Mouse (Mus musculus) hindbrain, embryonic 12.5 days (tissue): Measurements from ENCODE around the gene Thra. TPM values are rescaled to one million over a fixed set of nuclear protein-coding genes. Genes with fewer than 3 reads are reported as not detected.

Experiments used
- ATAC-seq: fragments of 200-750 bp; cut with Nextera tagmentation; 2 replicates; pipeline ENCODE4 v1.8.0; 2017; ENCODE audit warnings: moderate TSS enrichment; ENCODE audit not compliant: low FRiP score
- H3K27ac ChIP-seq: fragments of 300-500 bp; sonication (generic); 2 replicates; pipeline ENCODE4 v1.5.1; 2016; ENCODE audit warnings: mild to moderate bottlenecking
- H3K27me3 ChIP-seq: fragments of 300-500 bp; sonication (generic); 2 replicates; pipeline ENCODE4 v1.6.1; 2016; ENCODE audit warnings: mild to moderate bottlenecking
- H3K36me3 ChIP-seq: fragments of 300-500 bp; sonication (generic); 2 replicates; pipeline ENCODE4 v1.6.1; 2016; ENCODE audit warnings: mild to moderate bottlenecking
- H3K4me1 ChIP-seq: fragments of 300-500 bp; sonication (generic); 2 replicates; pipeline ENCODE4 v1.6.1; 2016
- H3K4me2 ChIP-seq: fragments of 300-500 bp; sonication (generic); replicated peaks from 2 replicates; pipeline ENCODE4 v1.6.1; 2016; ENCODE audit warnings: mild to moderate bottlenecking
- H3K4me3 ChIP-seq: fragments of 300-500 bp; sonication (generic); 2 replicates; pipeline ENCODE4 v1.5.1; 2016; ENCODE audit warnings: mild to moderate bottlenecking
- H3K9ac ChIP-seq: fragments of 300-500 bp; sonication (generic); 2 replicates; pipeline ENCODE4 v1.6.1; 2016; ENCODE audit warnings: mild to moderate bottlenecking, moderate library complexity
- H3K9me3 ChIP-seq: fragments of 300-500 bp; sonication (generic); replicated peaks from 2 replicates; pipeline ENCODE4 v1.6.1; 2016; ENCODE audit warnings: mild to moderate bottlenecking
- WGBS: fragments of 180-500 bp; shearing (Covaris S2); methylation state at CpG from one replicate; pipeline ENCODE4 v1.1.7; 2016; 5-methylcytosine and 5-hydroxymethylcytosine counted together
- polyA plus RNA-seq: library from polyadenylated mRNA; unstranded; fragments of >200 nt; fragmentation: Nextera tagmentation; extraction: Ambion mirVana; gene quantifications from 2 replicates; pipeline ENCODE4 v1.2.1, GENCODE M21; 2016

Thra gene
- polyA plus RNA-seq, 1 experiment from 2014 or later = 68.4 TPM

DNA sequence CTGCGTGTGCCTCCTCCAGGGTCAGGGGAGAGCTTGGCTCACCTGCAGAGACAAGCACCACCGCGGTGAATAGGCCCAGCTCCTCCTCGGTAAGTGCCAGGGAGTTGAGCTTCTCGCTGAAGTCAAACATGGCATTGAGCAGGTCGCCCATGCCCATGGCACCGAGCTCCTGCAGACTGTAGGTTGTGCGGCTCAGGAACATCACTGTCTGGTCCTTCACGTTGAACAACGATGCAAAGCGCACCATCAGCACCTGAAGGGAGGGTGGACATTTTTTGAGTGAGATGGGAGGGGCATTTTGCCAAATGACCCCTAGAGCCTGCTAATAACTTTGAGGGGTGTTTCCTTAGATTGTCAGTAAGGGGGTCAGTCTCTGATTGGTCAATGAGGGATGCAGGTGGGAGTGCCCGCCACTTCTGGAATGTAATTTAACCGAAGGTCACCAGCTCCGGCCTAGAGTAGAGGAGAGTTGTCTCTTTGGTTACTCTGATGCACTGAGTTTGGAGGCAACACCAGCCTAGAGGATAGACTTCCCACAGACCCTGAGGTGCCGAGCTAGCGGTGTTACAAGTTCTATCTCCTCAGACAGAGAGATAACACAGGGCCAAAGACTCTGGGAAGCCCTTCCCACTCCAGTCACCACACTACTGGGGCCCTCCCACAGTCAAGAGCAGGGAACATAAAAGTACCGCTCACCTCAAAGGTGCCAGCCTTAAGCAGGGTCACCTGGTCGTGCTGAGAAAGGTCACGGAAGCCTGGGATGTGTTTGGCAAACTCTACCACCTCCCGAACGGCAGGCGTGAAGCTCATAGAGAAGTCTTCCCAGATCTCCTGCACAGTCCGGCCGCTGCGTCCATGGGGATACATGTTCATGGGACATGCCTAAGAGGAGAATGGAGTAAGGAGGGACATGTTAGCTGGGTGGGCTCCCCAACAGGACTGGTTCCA, 28.8 kb downstream of the Thra start:
- Histone ChIP-seq H3K4me2 (peak overlapping the region; percentile 42; the same call in 1 of the 2 replicates), H3K4me1 (peaks cover 58% of the 10 kb centered on the region), H3K36me3 (peaks cover 38% of the 10 kb centered on the region)

DNA sequence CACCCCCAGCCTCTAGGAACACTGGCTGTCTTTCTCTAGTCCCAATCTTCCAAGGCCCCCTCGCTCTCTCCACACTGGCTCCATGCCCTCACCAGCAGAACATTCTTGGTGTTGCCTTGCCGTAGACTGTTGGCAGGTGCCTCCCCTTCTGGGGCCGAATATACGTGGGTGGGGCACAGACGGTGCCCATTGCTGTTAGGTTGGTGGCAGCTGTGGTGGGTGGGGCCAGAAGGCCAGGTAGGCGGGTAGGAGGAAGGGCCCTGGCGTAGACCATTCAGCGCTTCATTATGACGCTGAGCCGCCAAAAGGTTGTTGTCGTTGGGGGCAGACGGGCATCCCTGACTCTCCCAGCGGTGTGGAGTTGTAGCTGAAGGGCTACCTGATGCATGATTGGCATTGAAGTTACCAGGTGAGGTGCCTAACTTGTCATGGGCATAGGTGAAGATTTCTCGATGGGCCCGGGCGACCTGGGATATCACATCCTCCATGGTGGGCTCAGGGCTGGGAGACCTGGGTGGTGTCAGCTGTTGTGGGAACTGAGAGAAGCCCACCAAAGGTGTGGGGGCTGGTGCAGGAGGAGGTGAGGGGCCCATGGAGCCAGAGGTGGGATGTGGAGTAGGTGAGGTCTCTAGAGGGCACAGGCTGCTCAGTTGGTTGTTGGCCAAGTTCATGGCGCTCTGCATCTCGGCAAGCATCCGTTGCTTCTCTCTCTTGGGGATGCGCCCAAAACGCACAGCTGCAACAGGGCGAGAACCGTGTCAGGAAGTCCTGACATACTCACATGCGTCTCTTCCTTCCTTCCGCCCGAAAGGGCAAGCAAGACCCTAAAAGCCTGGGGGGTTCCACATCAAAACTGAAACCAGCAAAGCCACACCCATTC, 29.9 kb downstream of the Thra start:
- Histone ChIP-seq H3K36me3 (peaks cover 29% of the 10 kb centered on the region), H3K4me1 (peaks cover 60% of the 10 kb centered on the region), H3K4me3 (no peak overlapping the region), H3K4me2 (no peak overlapping the region), H3K27me3 (no peaks in the 10 kb centered on the region), H3K9ac (no peak overlapping the region), H3K9me3 (no peaks in the 10 kb centered on the region), H3K27ac (no peak overlapping the region)
- 93% methylated on average over 26 of the region's 26 CpGs for WGBS
- no peak for ATAC-seq

More for the DNA sequence above, 28.8 kb downstream of the Thra start:
- Histone ChIP-seq H3K27ac (peak overlapping the region; percentile 86), H3K4me3 (no peak overlapping the region), H3K27me3 (no peaks in the 10 kb centered on the region), H3K9ac (no peak overlapping the region), H3K9me3 (no peaks in the 10 kb centered on the region)
- no peak for ATAC-seq
- 93% methylated on average over 25 of the region's 25 CpGs for WGBS

DNA sequence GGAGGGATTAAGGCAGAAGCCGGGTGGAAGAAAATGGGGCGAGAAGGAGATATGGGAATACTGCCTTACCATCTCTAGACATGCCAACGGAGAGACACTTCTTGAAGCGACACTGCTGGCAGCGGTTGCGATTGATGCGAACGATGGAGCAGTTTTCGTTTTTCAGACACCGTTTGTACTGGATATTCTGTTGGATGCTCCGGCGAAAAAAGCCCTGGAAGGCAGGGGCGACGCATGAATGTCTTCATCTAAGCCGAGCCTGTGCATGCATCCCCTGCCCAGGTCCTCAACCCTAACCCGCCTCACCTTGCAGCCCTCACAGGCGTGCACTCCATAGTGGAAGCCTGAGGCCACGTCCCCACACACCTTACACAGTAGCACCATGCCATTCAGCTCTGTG, 30.7 kb downstream of the Thra start:
- 96% methylated on average over 18 of the region's 18 CpGs for WGBS
- Histone ChIP-seq H3K9ac (no peak overlapping the region), H3K4me3 (no peak overlapping the region), H3K27me3 (no peaks in the 10 kb centered on the region), H3K9me3 (no peaks in the 10 kb centered on the region), H3K27ac (no peak overlapping the region), H3K4me1 (peaks cover 60% of the 10 kb centered on the region), H3K4me2 (no peak overlapping the region), H3K36me3 (peaks cover 25% of the 10 kb centered on the region)
- ATAC-seq = no peak

DNA sequence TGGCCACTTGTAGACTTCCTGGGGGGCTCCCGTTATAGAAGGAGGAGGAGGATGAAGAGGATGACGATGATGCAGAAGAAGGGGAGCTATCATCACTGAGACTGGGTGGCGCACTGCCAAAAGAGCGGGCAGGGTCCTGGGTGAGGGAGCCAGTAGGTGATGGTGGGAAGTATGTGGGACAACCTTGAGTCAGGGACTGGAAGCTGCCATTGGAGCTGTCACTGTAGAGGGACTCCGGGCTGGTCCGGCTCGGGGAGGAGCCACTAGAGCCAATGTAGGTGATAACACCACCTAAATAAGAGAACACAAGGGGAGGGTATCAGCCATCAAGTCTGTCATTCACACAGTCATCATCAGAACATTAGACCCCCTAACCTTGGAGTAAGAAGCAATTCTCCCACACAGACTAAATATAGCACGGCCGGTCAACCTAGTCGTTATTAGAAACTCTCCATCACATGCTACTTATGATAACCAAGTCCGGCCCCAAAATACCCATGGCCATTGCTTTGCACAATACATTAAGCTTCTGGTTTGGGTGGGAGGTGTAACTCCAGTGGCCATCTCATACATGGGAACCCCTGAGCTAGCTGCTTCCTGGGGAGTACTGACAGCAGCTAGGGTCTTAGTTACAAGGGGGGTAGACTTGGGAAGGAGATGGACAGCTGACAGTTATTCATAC, 31.5 kb downstream of the Thra start:
- 95% methylated on average over 11 of the region's 11 CpGs for WGBS
- Histone ChIP-seq H3K27ac (no peak overlapping the region), H3K4me3 (no peak overlapping the region), H3K27me3 (no peaks in the 10 kb centered on the region), H3K9me3 (no peaks in the 10 kb centered on the region), H3K4me2 (no peak overlapping the region), H3K36me3 (peaks cover 25% of the 10 kb centered on the region), H3K9ac (no peak overlapping the region), H3K4me1 (peaks cover 59% of the 10 kb centered on the region)
- no peak for ATAC-seq

DNA sequence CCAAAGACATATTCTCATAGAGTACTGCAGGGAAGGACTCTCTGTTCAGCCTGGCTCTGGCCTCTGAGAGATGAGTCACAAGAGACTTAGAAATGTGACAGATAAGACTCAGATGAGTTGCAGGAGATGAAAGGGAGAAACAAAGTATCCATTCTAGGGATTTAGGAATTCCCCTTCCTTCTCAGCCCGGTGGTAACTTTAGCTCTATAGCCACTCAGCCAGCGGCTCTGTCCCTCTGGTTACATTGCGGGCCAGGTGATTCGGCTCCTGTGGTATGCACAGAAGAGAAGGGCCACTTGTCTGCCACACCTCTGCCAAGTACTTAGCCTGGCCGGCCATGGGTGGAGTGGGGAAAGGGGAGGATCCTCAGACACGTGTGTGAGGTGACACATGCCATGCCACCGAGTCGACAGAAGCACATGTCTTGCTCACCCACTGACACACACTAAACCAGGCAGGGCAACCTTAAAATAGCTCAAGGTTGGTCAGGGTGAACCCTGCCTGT, 32.3 kb downstream of the Thra start:
- Histone ChIP-seq H3K36me3 (peaks cover 25% of the 10 kb centered on the region), H3K9ac (no peak overlapping the region), H3K4me2 (no peak overlapping the region), H3K4me1 (peaks cover 55% of the 10 kb centered on the region), H3K9me3 (no peaks in the 10 kb centered on the region), H3K4me3 (no peak overlapping the region), H3K27me3 (no peaks in the 10 kb centered on the region), H3K27ac (no peak overlapping the region)
- ATAC-seq = no peak
- 86% methylated on average over 8 of the region's 8 CpGs for whole genome bisulfite sequencing

DNA sequence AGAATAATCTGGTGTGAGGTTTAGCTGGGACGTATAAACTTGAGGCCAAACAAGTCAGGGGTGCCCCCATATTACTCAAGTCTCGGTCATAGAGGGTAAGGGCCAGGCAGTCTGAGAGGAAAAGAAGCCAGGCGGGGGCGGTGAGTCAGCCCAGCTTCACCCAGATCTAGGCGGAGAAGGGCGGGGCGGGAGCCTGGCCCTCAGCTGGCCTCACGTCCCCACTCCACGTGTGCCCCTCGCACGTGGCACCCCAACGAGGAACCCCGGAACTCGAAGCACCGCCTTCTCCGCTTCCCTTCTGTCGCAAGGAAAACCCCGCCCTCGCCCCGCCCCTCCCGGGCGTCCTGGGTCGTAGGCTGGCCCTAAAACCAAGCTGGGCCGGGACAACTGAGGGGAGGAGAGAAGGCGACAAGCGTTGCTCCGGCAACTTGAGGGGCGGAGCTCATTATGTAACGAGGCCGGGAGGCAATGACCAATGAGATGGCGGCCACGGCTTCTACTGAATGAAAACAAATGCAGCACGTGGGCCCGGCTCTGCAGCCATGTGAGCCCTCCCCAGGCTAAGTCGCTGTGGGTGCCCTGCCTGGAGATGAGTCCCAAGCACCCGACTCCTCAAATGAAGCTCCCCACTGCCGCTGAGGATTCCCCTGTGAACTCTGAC, 33.3 kb downstream of the Thra start:
- WGBS = under 1% methylated on average over 37 of the region's 37 CpGs
- H3K27ac ChIP-seq = no peak overlapping the region
- peak; percentile 77 for ATAC-seq
- peaks cover 19% of the 10 kb centered on the region for H3K36me3 ChIP-seq
- H3K4me2 ChIP-seq = peak overlapping the region; percentile 62
- H3K27me3 ChIP-seq = no peaks in the 10 kb centered on the region
- peak overlapping the region; percentile 34 for H3K4me3 ChIP-seq
- H3K9me3 ChIP-seq = no peaks in the 10 kb centered on the region
- H3K4me1 ChIP-seq = peaks cover 45% of the 10 kb centered on the region
- H3K9ac ChIP-seq = 0 out of 2 replicates have a peak overlapping the region, but pooled peaks have one; percentile 14

DNA sequence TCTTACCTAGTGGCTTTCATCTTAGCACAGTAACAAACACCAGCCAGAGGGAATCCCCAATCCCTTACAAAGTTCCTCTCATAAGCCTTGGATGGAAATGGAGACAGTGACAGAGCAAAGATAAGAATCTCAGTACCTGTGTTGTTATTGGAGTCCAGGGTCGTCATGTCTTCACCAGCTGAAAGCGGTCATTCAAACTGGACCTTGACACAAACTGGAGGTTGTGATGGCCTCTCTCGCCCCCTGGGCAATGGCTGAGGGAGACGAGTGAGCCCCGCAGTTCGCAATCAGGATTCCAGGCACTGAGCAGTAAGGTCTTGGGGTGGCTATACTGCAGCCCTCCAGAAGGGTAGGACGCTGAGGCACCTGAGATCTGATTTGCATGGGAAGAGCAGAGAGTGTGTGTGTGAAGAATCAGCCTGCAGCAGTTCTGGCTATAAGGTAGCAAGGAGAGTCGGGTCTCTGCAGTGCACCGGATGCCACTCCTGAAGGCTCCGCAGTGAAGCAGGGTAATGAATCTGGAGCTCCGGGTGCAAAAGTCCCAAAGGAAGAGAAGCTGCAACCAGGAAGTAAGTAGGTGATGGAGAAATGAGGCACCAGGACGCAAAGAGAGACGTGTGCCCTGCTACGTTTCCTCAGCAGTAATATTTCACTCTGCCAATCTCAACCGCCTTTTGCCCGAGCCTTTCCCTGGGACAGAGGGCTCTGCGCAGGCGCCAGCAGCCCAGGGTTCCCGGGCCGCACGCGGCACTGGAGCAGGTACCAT, 34.3 kb downstream of the Thra start, which contains the start of gene Nr1d1:
Gene Nr1d1, minus strand, starts transcription at position 752 of the 766 bp plus-strand sequence.
- Histone ChIP-seq H3K9me3 (no peaks in the 10 kb centered on the region), H3K27ac (peak within 1 kb of the TSS; percentile 64), H3K4me3 (peak within 1 kb of the TSS; percentile 34), H3K4me1 (peaks cover 42% of the 10 kb centered on the region), H3K9ac (peak within 1 kb of the TSS; percentile 54), H3K4me2 (peak within 1 kb of the TSS; percentile 62), H3K36me3 (peaks cover 9% of the 10 kb centered on the region), H3K27me3 (no peaks in the 10 kb centered on the region)
- ATAC-seq = peak; percentile 81
- 2% methylated on average over 22 of the region's 22 CpGs for WGBS

DNA sequence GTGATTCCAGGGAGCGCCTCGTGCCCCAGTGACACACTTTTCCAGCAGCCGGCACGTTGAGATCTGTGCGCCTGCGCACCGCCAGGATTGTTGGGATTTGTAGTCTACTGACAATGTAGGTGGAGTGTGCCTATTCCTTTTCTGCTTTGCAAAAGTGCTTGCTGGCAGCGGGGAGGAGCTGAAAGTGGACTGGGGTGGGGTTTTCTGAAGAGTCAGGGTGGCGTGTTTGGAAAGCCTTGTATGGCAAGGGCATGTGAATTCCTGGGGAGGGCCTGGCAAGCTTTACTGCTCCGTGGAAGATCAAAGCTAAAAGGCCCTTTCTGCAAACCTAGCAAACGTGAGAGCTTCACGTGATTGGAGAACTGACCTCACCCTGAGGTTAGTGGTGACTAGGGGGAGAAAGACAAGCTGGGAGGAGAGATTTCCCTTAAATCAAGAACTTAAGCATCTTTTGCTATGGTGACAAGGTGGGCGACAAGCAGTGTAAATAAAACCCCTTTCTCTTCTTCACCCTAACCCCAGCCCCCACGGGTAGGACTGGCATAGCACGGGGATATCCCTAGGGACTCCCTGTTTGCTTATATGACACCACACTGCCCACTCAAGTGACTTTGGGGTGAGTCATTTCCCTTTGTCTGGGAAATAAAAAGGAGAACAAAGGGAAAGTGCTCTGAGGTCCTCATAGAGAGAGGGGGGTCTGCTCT, 35.1 kb downstream of the Thra start:
- Histone ChIP-seq H3K27ac (peak overlapping the region; percentile 64), H3K9ac (no peak overlapping the region), H3K4me2 (peak overlapping the region; percentile 62), H3K9me3 (no peaks in the 10 kb centered on the region), H3K4me1 (peaks cover 42% of the 10 kb centered on the region), H3K27me3 (no peaks in the 10 kb centered on the region), H3K36me3 (peaks cover 1% of the 10 kb centered on the region; the same call in 1 of the 2 replicates), H3K4me3 (peak overlapping the region; percentile 34)
- WGBS = 6% methylated on average over 15 of the region's 15 CpGs
- peak; percentile 29 for ATAC-seq

DNA sequence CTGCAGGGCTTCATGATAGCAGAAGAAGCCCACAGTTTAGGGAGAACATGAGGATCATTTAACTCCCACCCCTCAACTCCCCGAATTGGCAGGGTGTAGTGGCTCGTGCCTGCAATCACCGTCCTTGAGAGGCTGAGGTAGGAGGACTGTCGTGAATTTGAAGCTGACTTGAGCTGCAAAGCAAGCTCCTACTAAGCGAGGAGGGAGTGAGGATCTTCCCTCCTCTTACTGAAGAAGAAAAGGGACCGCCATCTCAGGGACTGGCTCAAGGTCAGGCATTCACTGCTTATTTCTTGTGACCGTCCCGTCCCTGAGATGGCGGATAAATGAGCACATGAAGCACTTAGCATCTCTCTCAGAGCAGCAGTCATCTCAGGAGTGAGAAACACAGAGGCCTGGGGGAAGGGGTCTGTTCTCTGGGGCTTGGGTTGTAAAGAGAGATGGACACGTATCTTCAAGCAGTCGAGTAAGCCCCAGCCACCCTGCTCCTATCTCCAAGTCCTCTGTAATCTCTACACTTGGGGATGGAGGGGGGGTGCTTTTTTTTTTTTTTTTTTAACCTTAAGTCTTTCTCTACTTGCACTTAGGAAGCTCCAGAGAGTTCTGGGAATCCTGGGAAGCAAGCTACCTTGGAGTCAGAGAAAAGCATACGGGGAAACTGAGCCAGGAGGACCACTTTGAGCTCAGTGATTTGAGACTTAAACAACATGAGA, 35.8 kb downstream of the Thra start:
- no peaks in the 10 kb centered on the region for H3K27me3 ChIP-seq
- peak overlapping the region; percentile 72 for H3K27ac ChIP-seq
- no peak; the same call in 1 of the 2 replicates for ATAC-seq
- no peak overlapping the region for H3K9ac ChIP-seq
- peak overlapping the region; percentile 62 for H3K4me2 ChIP-seq
- H3K9me3 ChIP-seq = no peaks in the 10 kb centered on the region
- no peak overlapping the region for H3K4me3 ChIP-seq
- peaks cover 42% of the 10 kb centered on the region for H3K4me1 ChIP-seq
- no peaks in the 10 kb centered on the region for H3K36me3 ChIP-seq
- WGBS = 52% methylated on average over 12 of the region's 12 CpGs
